Mouse (Mus musculus) Patski (cell line): Measurements from ENCODE around the gene Nr6a1. TPM values are rescaled to one million over a fixed set of nuclear protein-coding genes. Genes with fewer than 3 reads are reported as not detected.

Experiments used
- ATAC-seq: fragments of 100-300 bp; one replicate; pipeline ENCODE4 v1.8.0; 2021
- CTCF ChIA-PET: fragments of 350-600 bp; sonication (Branson Sonifier 250); formaldehyde crosslinking; loops from one replicate; lab custom pipeline; 2022; ENCODE audit warnings: inconsistent platforms; lab: Charles Lee
- POLR2A ChIA-PET: fragments of 350-600 bp; sonication (Branson Sonifier 250); formaldehyde crosslinking; loops from one replicate; lab custom pipeline; 2022; ENCODE audit warnings: antibody characterized with exemption, inconsistent platforms; lab: Charles Lee
- DNase-seq: peaks from one replicate; pipeline ENCODE4 v3.0.0-alpha.2; 2011; ENCODE audit warnings: low read depth, low spot score
- H3K27me3 ChIP-seq: fragments of 371-371 bp; one replicate; pipeline ENCODE4 v1.5.1; 2021
- CTCF ChIP-seq: fragments of 100-300 bp; IDR thresholded peaks from one replicate; pipeline ENCODE4 v1.5.1; 2021
- in situ Hi-C: fragments of 300-500 bp; cut with MboI; formaldehyde crosslinking; loops from 3 replicates; pipeline ENCODE4 v1.11.1; 2018; ENCODE audit warnings: low pct_unique_long_range_greater_than_20kb, mixed read lengths
- polyA plus RNA-seq: library from polyadenylated mRNA; unstranded; gene quantifications from one replicate; pipeline ENCODE4 v1.2.3, GENCODE M21; 2021

The Nr6a1 gene
- polyA plus RNA-seq, 1 experiment from 2014 or later = 4.9 TPM

GRCm38 (mm10) chr2:38923911-38924310 lies 3.6 kb downstream of the Nr6a1 start:
- DNase-seq (no peak), ATAC-seq (no peak)
- TF ChIP-seq CTCF = no peak
- in situ Hi-C loops = no loop called here
- H3K27me3 ChIP-seq = no peaks in the 10 kb centered on the region
- POLR2A ChIA-PET = no interaction called here
- CTCF ChIA-PET = interaction anchor here (1.4 kb wide), 1 partner anchor 9 kb away, joined by 3 read pairs; no protein-coding TSS in a partner anchor

GRCm38 (mm10) chr2:38923471-38923870 lies 4.0 kb downstream of the Nr6a1 start:
- DNase-seq = no peak
- no peak for TF ChIP-seq CTCF
- in situ Hi-C loops = no loop called here

GRCm38 (mm10) chr2:38921374-38921773 lies 6.1 kb downstream of the Nr6a1 start:
- no peak for TF ChIP-seq CTCF
- no peaks in the 10 kb centered on the region for H3K27me3 ChIP-seq
- in situ Hi-C loops = no loop called here
- ChIA-PET CTCF (interaction anchor here (0.8 to 1.5 kb wide), 5 partner anchors 9 to 57 kb away, joined by 3 to 6 read pairs (median 3); no protein-coding TSS in a partner anchor), POLR2A (no interaction called here)
- DNase-seq (no peak), ATAC-seq (no peak)

More at GRCm38 (mm10) chr2:38923471-38923870, 4.0 kb downstream of the Nr6a1 start:
- POLR2A ChIA-PET = no interaction called here
- CTCF ChIA-PET = interaction anchor here (1.4 kb wide), 1 partner anchor 9 kb away, joined by 3 read pairs; no protein-coding TSS in a partner anchor
- no peak for ATAC-seq
- H3K27me3 ChIP-seq = no peaks in the 10 kb centered on the region

GRCm38 (mm10) chr2:38916947-38917691 lies 10.4 kb downstream of the Nr6a1 start:
- ChIA-PET CTCF (no interaction called here), POLR2A (no interaction called here)
- ATAC-seq (no peak), DNase-seq (no peak)
- TF ChIP-seq CTCF = no peak
- H3K27me3 ChIP-seq = no peaks in the 10 kb centered on the region
- in situ Hi-C loops = no loop called here

GRCm38 (mm10) chr2:38914965-38915364 lies 12.5 kb downstream of the Nr6a1 start:
- in situ Hi-C loops = no loop called here
- no peaks in the 10 kb centered on the region for H3K27me3 ChIP-seq
- DNase-seq (no peak), ATAC-seq (no peak)
- ChIA-PET CTCF (interaction anchor here (1.1 to 1.8 kb wide), 2 partner anchors 9 to 83 kb away, joined by 3 to 6 read pairs; no protein-coding TSS in a partner anchor), POLR2A (no interaction called here)
- TF ChIP-seq CTCF = no peak

GRCm38 (mm10) chr2:38914517-38914916 lies 13.0 kb downstream of the Nr6a1 start:
- H3K27me3 ChIP-seq = no peaks in the 10 kb centered on the region
- no peak for DNase-seq
- in situ Hi-C loops = no loop called here
- no peak for ATAC-seq
- POLR2A ChIA-PET = no interaction called here
- CTCF ChIA-PET = interaction anchor here (1.1 to 1.8 kb wide), 2 partner anchors 9 to 84 kb away, joined by 3 to 6 read pairs; no protein-coding TSS in a partner anchor
- no peak for TF ChIP-seq CTCF

GRCm38 (mm10) chr2:38908604-38909003 lies 18.9 kb downstream of the Nr6a1 start:
- ATAC-seq (no peak), DNase-seq (no peak)
- ChIA-PET CTCF (no interaction called here), POLR2A (no interaction called here)
- TF ChIP-seq CTCF = no peak
- in situ Hi-C loops = no loop called here
- no peaks in the 10 kb centered on the region for H3K27me3 ChIP-seq

GRCm38 (mm10) chr2:38906097-38906496 lies 21.4 kb downstream of the Nr6a1 start:
- CTCF ChIA-PET = no interaction called here
- ATAC-seq = no peak
- in situ Hi-C loops = no loop called here
- no peaks in the 10 kb centered on the region for H3K27me3 ChIP-seq
- DNase-seq = no peak
- POLR2A ChIA-PET = no interaction called here
- TF ChIP-seq CTCF = no peak

- H3K27me3 ChIP-seq = no peaks in the 10 kb centered on the region
- POLR2A ChIA-PET = no interaction called here
- ATAC-seq = no peak
- CTCF ChIA-PET = no interaction called here
- in situ Hi-C loops = no loop called here
- no peak for DNase-seq
- TF ChIP-seq CTCF = no peak
Measured at GRCm38 (mm10) chr2:38904290-38904689, 23.2 kb downstream of the Nr6a1 start.

- TF ChIP-seq CTCF = no peak
- H3K27me3 ChIP-seq = no peaks in the 10 kb centered on the region
- DNase-seq (no peak), ATAC-seq (no peak)
- ChIA-PET CTCF (no interaction called here), POLR2A (no interaction called here)
- in situ Hi-C loops = no loop called here
Measured at GRCm38 (mm10) chr2:38902866-38903265, 24.6 kb downstream of the Nr6a1 start.
